In the genomic region with DNA sequence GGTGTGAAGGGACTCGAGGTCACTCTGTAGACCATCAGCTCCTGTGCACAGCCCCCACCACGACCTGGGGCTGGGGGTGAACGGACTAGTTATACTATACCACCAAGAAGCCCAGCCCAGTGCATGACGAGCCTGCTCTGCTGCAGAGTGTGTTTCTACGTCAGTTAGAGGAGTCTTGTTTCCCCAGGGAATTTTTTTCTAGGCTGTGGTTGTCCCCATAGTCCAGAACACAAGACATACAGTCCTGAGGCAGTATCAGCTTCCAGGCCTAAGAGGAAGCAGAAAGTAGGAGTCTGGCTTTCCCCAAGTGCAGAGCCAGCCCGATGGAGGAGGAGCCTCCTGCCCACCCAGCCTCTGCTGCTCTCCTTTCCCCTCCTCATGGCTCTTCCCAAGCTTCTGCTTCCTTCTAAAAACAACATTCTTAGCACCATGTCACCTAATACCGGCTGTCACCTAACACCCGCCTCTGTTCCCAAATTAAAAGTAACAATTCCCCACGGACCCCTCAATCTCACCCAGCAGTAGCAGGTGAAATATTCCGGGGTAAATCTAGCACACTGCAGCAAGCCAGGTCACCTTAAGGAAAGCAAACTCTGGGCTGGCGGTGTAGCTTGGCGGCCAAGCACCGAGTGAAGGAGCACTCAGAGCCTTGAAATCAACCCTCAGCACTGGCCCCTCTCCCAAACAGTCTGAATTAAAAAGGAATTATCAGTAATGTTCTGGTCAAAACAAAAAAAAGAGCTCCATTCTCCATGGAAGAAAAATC, we compare ENCODE assay signal across 8 mouse cellular contexts. TPM values are rescaled to one million over a fixed set of nuclear protein-coding genes. Genes with fewer than 3 reads are reported as not detected.
DNase-seq lines count a peak whose midpoint lies in the region; ATAC-seq and TF ChIP-seq lines count a peak whose summit lies in the region.

No protein-coding gene starts in this region.

- no peak overlapping the region for H3K4me2 ChIP-seq in midbrain, embryonic 12.5 days (replicated peaks)
- no peak overlapping the region for H3K4me2 ChIP-seq in midbrain, postnatal 0 days (ENCODE audit: low read depth, low read length, poor library complexity, severe bottlenecking)
- no peak overlapping the region for H3K4me2 ChIP-seq in hindbrain, embryonic 16.5 days (ENCODE audit: low read length)
- 0 out of 2 replicates have a peak overlapping the region, but pooled peaks have one; percentile 1 for H3K4me2 ChIP-seq in stomach, embryonic 14.5 days (replicated peaks; ENCODE audit: low read depth, low read length)

- H3K4me3 ChIP-seq in midbrain, embryonic 12.5 days: no peak overlapping the region
- H3K4me3 ChIP-seq in midbrain, postnatal 0 days (ENCODE audit: low read depth, low read length): no peak overlapping the region
- no peak overlapping the region for H3K4me3 ChIP-seq in hindbrain, embryonic 16.5 days (ENCODE audit: low read length)
- no peak overlapping the region for H3K4me3 ChIP-seq in stomach, embryonic 14.5 days (ENCODE audit: low read depth, low read length)

- H3K4me1 ChIP-seq in midbrain, embryonic 12.5 days: peaks cover 15% of the 10 kb centered on the region
- H3K4me1 ChIP-seq in midbrain, postnatal 0 days (ENCODE audit: insufficient read depth, low read length): no peaks in the 10 kb centered on the region
- 0 out of 2 replicates have a peak, but pooled peaks cover 6% of the 10 kb centered on the region for H3K4me1 ChIP-seq in hindbrain, embryonic 16.5 days (ENCODE audit: control insufficient read depth, insufficient read depth, low read depth, low read length)
- H3K4me1 ChIP-seq in stomach, embryonic 14.5 days (ENCODE audit: control insufficient read depth, insufficient read depth, low read length): peaks cover 21% of the 10 kb centered on the region; the same call in 1 of the 2 replicates

- WGBS in midbrain, embryonic 12.5 days: 53% methylated on average over 13 of the region's 13 CpGs
- WGBS in midbrain, postnatal 0 days: 51% methylated on average over 13 of the region's 13 CpGs
- 43% methylated on average over 13 of the region's 13 CpGs for WGBS in hindbrain, embryonic 16.5 days
- 15% methylated on average over 13 of the region's 13 CpGs for WGBS in stomach, embryonic 14.5 days

- H3K9ac ChIP-seq in midbrain, embryonic 12.5 days (replicated peaks): no peak overlapping the region
- no peak overlapping the region; the same call in 1 of the 2 replicates for H3K9ac ChIP-seq in midbrain, postnatal 0 days (replicated peaks; ENCODE audit: low read length, poor library complexity, severe bottlenecking)
- no peak overlapping the region; the same call in 1 of the 2 replicates for H3K9ac ChIP-seq in hindbrain, embryonic 16.5 days (ENCODE audit: low read depth, low read length)
- no peak overlapping the region for H3K9ac ChIP-seq in stomach, embryonic 14.5 days (replicated peaks; ENCODE audit: low read depth, low read length)

- no peak for DNase-seq in frontal cortex, postnatal 10 days (ENCODE audit: low spot score in 2 of 2)
- DNase-seq in midbrain, postnatal 0 days (ENCODE audit: low spot score): no peak
- DNase-seq in T-cell, adult 2 months (ENCODE audit: low spot score): no peak
- DNase-seq in adrenal gland, adult 18-20 months (ENCODE audit: low spot score in 2 of 2): no peak

- ATAC-seq in frontal cortex, adult (ENCODE audit: low TSS enrichment): peak; percentile 88
- ATAC-seq in midbrain, embryonic 12.5 days (ENCODE audit: low FRiP score, low read depth): peak; percentile 49; the same call in 1 of the 2 replicates
- ATAC-seq in midbrain, postnatal 0 days (ENCODE audit: low FRiP score): no peak
- ATAC-seq in hindbrain, embryonic 16.5 days: peak; percentile 43; the same call in 1 of the 2 replicates
- ATAC-seq in stomach, embryonic 14.5 days (ENCODE audit: insufficient number of reproducible peaks, insufficient read depth, low FRiP score, low read depth): 0 out of 2 replicates have a peak, but pooled peaks have one; percentile 59

- no peaks in the 10 kb centered on the region for H3K36me3 ChIP-seq in midbrain, embryonic 12.5 days
- H3K36me3 ChIP-seq in midbrain, postnatal 0 days (ENCODE audit: insufficient read depth, low read length): no peaks in the 10 kb centered on the region
- no peaks in the 10 kb centered on the region for H3K36me3 ChIP-seq in hindbrain, embryonic 16.5 days (ENCODE audit: control insufficient read depth, insufficient read depth, low read length)
- H3K36me3 ChIP-seq in stomach, embryonic 14.5 days (ENCODE audit: control insufficient read depth, insufficient read depth, low read length): no peaks in the 10 kb centered on the region

- no peaks in the 10 kb centered on the region for H3K27me3 ChIP-seq in midbrain, embryonic 12.5 days
- no peaks in the 10 kb centered on the region for H3K27me3 ChIP-seq in midbrain, postnatal 0 days (ENCODE audit: insufficient read depth, low read length)
- H3K27me3 ChIP-seq in hindbrain, embryonic 16.5 days (replicated peaks; ENCODE audit: control insufficient read depth, insufficient read depth, low read length): no peaks in the 10 kb centered on the region
- no peaks in the 10 kb centered on the region for H3K27me3 ChIP-seq in stomach, embryonic 14.5 days (ENCODE audit: control insufficient read depth, insufficient read depth, low read length)

- H3K27ac ChIP-seq in midbrain, embryonic 12.5 days (replicated peaks): 0 out of 2 replicates have a peak overlapping the region, but pooled peaks have one; percentile 20
- no peak overlapping the region for H3K27ac ChIP-seq in midbrain, postnatal 0 days (ENCODE audit: low read depth, low read length)
- H3K27ac ChIP-seq in hindbrain, embryonic 16.5 days (ENCODE audit: low read depth, low read length): 0 out of 2 replicates have a peak overlapping the region, but pooled peaks have one; percentile 39
- H3K27ac ChIP-seq in stomach, embryonic 14.5 days (ENCODE audit: low read length): peak overlapping the region; percentile 44; the same call in 1 of the 2 replicates

- no peaks in the 10 kb centered on the region for H3K9me3 ChIP-seq in midbrain, embryonic 12.5 days
- H3K9me3 ChIP-seq in midbrain, postnatal 0 days (ENCODE audit: low read length): no peaks in the 10 kb centered on the region
- H3K9me3 ChIP-seq in hindbrain, embryonic 16.5 days (ENCODE audit: control insufficient read depth, low read length): no peaks in the 10 kb centered on the region
- no peaks in the 10 kb centered on the region for H3K9me3 ChIP-seq in stomach, embryonic 14.5 days (ENCODE audit: control insufficient read depth, low read depth, low read length)

- TF ChIP-seq CTCF in midbrain, postnatal 0 days (IDR thresholded peaks at IDR 0.05): no peak

RNA-seq across cellular contexts. Expression of a gene that starts 45.5 kb away (rescaled TPM):
- 18.9 and 22.5 TPM in 2 replicates for polyA plus RNA-seq in midbrain, embryonic 12.5 days (2016; fragmentation: Nextera tagmentation; extraction: Ambion mirVana)
- 41.3 and 58.7 TPM in 2 replicates for total RNA-seq in midbrain, postnatal 0 days (2014; rRNA removed)
- polyA plus RNA-seq in midbrain, postnatal 0 days (2015; fragmentation: Nextera tagmentation; extraction: Ambion mirVana): 21.4 and 22.5 TPM in 2 replicates
- 18.3 and 19.6 TPM in 2 replicates for polyA plus RNA-seq in hindbrain, embryonic 16.5 days (2015; fragmentation: Nextera tagmentation; extraction: Ambion mirVana)
- 29.4 and 30.1 TPM in 2 replicates for polyA plus RNA-seq in stomach, embryonic 14.5 days (2014; fragmentation: Nextera tagmentation; extraction: Ambion mirVana)
- total RNA-seq in adrenal gland, adult 18-20 months (2021): 10 to 100 TPM; 30.5 to 53.7 TPM
